Mouse (Mus musculus): ENCODE measurements around the gene Spdya. TPM values are rescaled to one million over a fixed set of nuclear protein-coding genes. Genes with fewer than 3 reads are reported as not detected.
"Not testable (repeated sequence)": the region's sequence is repeated elsewhere in the genome, so short reads cannot be mapped to it uniquely, and the experiment has no call there.

The Spdya gene
- not detected for total RNA-seq (2021)
- long read RNA-seq, experiment 1, result 0 reads
- long read RNA-seq, experiment 2, result 0 reads

GRCm38 (mm10) chr17:71551757-71552451 lies at the start of gene Spdya:
Gene Spdya, plus strand, starts transcription at chr17:71552061.
- DNase-seq, result peak; percentile 83 to 88
- intact Hi-C loops (cut with DNase I), result loop anchor here (2.0 to 10.0 kb wide), 3 partner anchors 49 to 1235 kb away; no protein-coding TSS in a partner anchor

- intact Hi-C loops (cut with DNase I), result no loop called here
- no peak for DNase-seq
Observed at GRCm38 (mm10) chr17:71506832-71507231, 45.0 kb upstream of the Spdya start.

DNA sequence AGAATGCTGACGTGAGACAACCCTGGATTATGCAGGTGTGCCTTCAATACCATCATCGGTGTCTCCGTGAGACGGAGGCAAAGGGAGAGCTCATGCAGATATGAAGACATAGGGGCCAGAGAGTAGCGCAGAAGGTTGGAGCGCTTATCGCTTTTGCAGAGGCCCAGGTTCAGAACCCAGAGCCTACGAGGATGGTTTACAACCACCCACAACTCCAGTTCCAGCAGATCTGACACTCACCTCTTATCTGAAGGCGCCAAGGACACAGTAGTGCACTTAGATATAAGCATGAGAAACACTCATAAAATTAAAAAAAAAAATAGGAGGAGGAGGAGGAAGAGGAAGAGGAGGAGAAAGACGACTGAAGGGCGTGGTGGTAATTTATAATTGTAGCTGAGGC lies 41.6 kb upstream of the Spdya start:
- no peak for DNase-seq
- intact Hi-C loops (cut with DNase I), result no loop called here

GRCm38 (mm10) chr17:71526302-71526708 lies 25.6 kb upstream of the Spdya start:
- DNase-seq, result no peak
- intact Hi-C loops (cut with DNase I), result loop anchor here (5.0 kb wide), 1 partner anchor 49 kb away; the partner anchor contains the start of gene Smchd1

GRCm38 (mm10) chr17:71526711-71527564 lies 24.9 kb upstream of the Spdya start, which contains the start of gene Ndc80:
Gene Ndc80, minus strand, starts transcription at chr17:71526857.
- intact Hi-C loops (cut with DNase I), result loop anchor here (5.0 kb wide), 1 partner anchor 50 kb away; the partner anchor contains the start of gene Smchd1
- peak; percentile 93 to 94 for DNase-seq

- DNase-seq, result no peak
- intact Hi-C loops (cut with DNase I), result loop anchor here (5.0 kb wide), 1 partner anchor 51 kb away; the partner anchor contains the start of gene Smchd1
Observed at GRCm38 (mm10) chr17:71528042-71528441, 23.8 kb upstream of the Spdya start.

DNA sequence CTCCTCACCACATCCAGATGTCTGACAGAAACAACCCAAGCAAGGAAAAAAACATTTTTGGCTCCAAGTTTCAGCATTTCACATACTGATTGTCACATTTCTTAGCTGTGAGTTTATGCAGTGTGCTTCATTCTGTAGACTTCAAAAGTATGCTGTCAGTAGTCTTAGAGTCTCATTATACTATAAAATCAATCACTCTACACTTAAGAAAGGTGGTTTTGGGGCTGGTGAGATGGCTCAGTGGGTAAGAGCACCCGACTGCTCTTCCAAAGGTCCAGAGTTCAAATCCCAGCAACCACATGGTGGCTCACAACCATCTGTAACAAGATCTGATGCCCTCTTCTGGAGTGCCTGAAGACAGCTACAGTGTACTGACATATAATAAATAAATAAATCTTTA lies 16.3 kb upstream of the Spdya start:
- DNase-seq; intact Hi-C loops (cut with DNase I): not testable (repeated sequence)

DNA sequence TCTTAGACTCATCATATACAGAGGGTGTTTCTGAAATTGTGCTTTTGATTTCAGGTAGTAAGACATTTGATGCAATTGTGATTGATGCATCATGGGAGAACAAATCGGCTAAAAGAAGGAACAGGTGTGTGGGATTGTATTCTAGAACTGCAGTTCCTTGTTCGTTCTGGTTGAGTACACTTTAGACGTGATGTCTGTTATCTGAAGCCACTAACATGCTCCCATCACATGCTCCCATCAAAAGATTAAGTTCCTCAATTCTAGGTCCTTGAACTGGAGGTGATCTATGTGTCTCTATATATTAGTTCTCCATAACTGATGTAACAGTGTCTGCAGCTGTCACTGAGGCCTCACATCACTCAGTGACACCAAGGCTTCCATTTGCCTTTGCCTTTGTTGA lies 14.7 kb upstream of the Spdya start:
- intact Hi-C loops (cut with DNase I), result no loop called here
- DNase-seq, result no peak

- intact Hi-C loops (cut with DNase I), result no loop called here
- peak in 1 of 2 experiments; percentile 28 for DNase-seq
Observed at GRCm38 (mm10) chr17:71548586-71548985, 3.3 kb upstream of the Spdya start.

DNA sequence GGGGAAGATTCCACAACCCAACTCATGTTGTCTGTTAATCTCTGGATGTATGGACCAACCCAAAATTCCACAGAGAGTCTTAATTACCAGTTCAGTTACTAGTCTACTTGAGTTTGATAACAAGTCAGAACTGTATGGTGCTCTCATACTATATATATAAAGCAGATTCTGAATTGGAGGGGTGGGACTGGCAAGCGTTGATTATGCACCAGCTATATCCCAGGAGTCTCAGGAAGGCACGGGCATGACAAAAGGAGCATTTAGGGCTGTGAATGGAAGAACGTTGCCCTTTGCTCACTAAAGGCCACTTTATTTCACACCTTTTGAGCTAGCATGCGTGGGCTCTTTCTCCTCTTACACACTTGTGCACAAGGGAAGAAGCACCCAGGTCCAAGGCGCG lies 511 bp upstream of the Spdya start:
- no peak for DNase-seq
- intact Hi-C loops (cut with DNase I), result loop anchor here (5.0 to 10.0 kb wide), 2 partner anchors 323 to 1236 kb away; no protein-coding TSS in a partner anchor

DNA sequence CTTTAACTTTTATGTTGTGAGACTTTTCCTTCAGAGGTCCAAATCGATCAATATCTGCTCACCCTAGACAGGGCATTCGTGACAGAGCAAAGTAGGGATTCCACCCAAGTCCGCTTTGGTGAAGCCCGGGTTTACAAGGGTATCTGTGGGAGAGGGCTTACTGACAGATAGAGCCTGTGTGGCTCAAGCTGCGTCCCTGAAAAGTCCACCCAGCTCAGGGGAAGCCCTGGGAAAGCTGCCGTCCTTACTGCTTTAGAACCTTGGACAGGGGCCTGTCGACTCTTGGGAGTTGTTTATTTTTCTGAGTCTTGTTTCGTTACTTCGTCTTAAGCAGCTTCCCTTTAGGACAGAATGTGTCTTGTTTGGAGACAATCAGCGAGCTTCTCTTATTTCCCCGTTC lies 1.0 kb downstream of the Spdya start:
- intact Hi-C loops (cut with DNase I), result loop anchor here (2.0 to 10.0 kb wide), 3 partner anchors 50 to 1234 kb away; no protein-coding TSS in a partner anchor
- DNase-seq, result peak; percentile 4 to 10

- peak; percentile 9 to 57 for DNase-seq
- intact Hi-C loops (cut with DNase I), result loop anchor here (2.0 kb wide), 1 partner anchor 1221 kb away; no protein-coding TSS in a partner anchor
Observed at GRCm38 (mm10) chr17:71561631-71562030, 9.8 kb downstream of the Spdya start.

- DNase-seq, result no peak
- intact Hi-C loops (cut with DNase I), result no loop called here
Observed at GRCm38 (mm10) chr17:71579176-71579705, 27.4 kb downstream of the Spdya start.

- DNase-seq, result no peak
- intact Hi-C loops (cut with DNase I), result no loop called here
Observed at GRCm38 (mm10) chr17:71597881-71598658, 46.2 kb downstream of the Spdya start.

GRCm38 (mm10) chr17:71598659-71599554 lies 47.0 kb downstream of the Spdya start:
- peak; percentile 82 to 85 for DNase-seq
- intact Hi-C loops (cut with DNase I), result no loop called here

- intact Hi-C loops (cut with DNase I), result no loop called here
Observed at GRCm38 (mm10) chr17:71615638-71616318, 63.9 kb downstream of the Spdya start, which contains the start of gene Wdr43. Gene Wdr43, plus strand, starts transcription at chr17:71615895.

DNA sequence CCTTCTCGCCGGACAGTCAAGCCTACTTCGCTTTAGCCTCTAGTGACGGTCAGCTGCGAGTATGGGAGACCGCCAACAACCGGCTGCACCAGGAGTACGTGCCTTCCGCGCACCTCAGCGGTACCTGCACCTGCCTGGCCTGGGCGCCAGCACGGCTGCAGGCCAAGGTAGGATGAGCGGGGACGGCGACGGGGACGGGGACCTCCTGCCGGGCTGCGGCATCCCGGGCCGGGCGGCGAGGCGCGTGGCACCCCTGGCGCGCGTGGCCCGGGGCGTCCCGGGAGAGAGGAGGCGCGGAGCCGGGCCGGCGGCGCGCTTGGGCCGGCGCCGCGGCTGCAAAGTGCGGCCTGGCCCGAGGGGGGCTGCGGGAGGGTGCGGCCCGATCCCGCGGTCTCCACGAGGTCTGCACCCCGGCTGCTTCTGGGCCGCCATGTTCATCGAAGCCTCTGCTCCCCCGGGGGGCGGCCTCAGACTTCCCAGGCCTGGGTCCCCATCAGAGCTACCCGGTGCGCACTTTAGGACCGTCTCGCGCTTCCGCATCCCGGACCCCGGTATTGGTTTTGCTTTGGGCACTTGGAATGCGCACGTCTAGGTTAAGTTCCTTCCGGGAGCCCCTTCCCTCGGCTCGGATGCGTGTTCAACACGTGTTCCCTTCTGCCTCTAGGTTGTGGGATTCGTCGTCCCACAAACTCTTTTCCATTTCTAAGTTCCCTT lies 64.6 kb downstream of the Spdya start:
- intact Hi-C loops (cut with DNase I), result no loop called here
- peak in 1 of 2 experiments; percentile 19 for DNase-seq

More at GRCm38 (mm10) chr17:71615638-71616318, 63.9 kb downstream of the Spdya start, which contains the start of gene Wdr43:
- DNase-seq, result peak; percentile 96

- no peak for DNase-seq
- intact Hi-C loops (cut with DNase I), result no loop called here
Observed at GRCm38 (mm10) chr17:71617033-71617362, 65.1 kb downstream of the Spdya start.
